Mouse (Mus musculus) thymus, adult 2 months (tissue): ENCODE results near the gene Cbfa2t2. TPM values are rescaled to one million over a fixed set of nuclear protein-coding genes. Genes with fewer than 3 reads are reported as not detected.

Experiments
- DNase-seq: peaks from one replicate; pipeline ENCODE4 v3.0.0; 2021
- H3K27ac ChIP-seq: fragments of 200-500 bp; 2 replicates; pipeline ENCODE4 v1.5.1; 2012; ENCODE audit warnings: low read length, control low read depth; ENCODE audit not compliant: control insufficient read depth, insufficient read depth
- H3K27me3 ChIP-seq: fragments of 200-500 bp; 2 replicates; pipeline ENCODE4 v1.6.1; 2012; ENCODE audit warnings: mild to moderate bottlenecking, low read length, moderate library complexity, mixed read lengths; ENCODE audit not compliant: control insufficient read depth, insufficient read depth
- H3K36me3 ChIP-seq: fragments of 200-500 bp; 2 replicates; pipeline ENCODE4 v1.6.1; 2012; ENCODE audit warnings: mild to moderate bottlenecking, low read length, moderate library complexity; ENCODE audit not compliant: control insufficient read depth, insufficient read depth
- H3K4me1 ChIP-seq: fragments of 200-500 bp; replicated peaks from 2 replicates; pipeline ENCODE4 v1.6.1; 2012; ENCODE audit warnings: low read length; ENCODE audit not compliant: control insufficient read depth, insufficient read depth
- H3K4me3 ChIP-seq: fragments of 200-500 bp; 2 replicates; pipeline ENCODE4 v1.5.1; 2012; ENCODE audit warnings: mild to moderate bottlenecking, low read length, control low read depth, moderate library complexity; ENCODE audit not compliant: control insufficient read depth, insufficient read depth
- CTCF ChIP-seq: fragments of 200-500 bp; IDR thresholded peaks from 2 replicates; pipeline ENCODE4 v1.5.1; 2012; ENCODE audit warnings: mild to moderate bottlenecking, control low read depth, low read length, moderate library complexity, borderline replicate concordance; ENCODE audit not compliant: control insufficient read depth, poor library complexity, insufficient read depth; ENCODE audit errors: extremely low read depth
- POLR2A ChIP-seq: fragments of 200-500 bp; IDR thresholded peaks from 2 replicates; pipeline ENCODE4 v1.6.1; 2012; ENCODE audit warnings: mild to moderate bottlenecking, low read length, control low read depth, moderate library complexity; ENCODE audit not compliant: control insufficient read depth, poor library complexity, insufficient read depth; ENCODE audit errors: extremely low read depth
- WGBS: fragments of 180-500 bp; shearing (Covaris S2); methylation state at CpG from one replicate; pipeline ENCODE4 v1.1.7; 2018; 5-methylcytosine and 5-hydroxymethylcytosine counted together
- polyA plus RNA-seq: library from polyadenylated mRNA; depleted of rRNA; stranded (reverse); fragments of >200 nt; gene quantifications from 2 replicates; pipeline ENCODE4 v1.2.3, GENCODE M21; 2012

The Cbfa2t2 gene
- polyA plus RNA-seq, 1 experiment: 27.6 TPM

DNA sequence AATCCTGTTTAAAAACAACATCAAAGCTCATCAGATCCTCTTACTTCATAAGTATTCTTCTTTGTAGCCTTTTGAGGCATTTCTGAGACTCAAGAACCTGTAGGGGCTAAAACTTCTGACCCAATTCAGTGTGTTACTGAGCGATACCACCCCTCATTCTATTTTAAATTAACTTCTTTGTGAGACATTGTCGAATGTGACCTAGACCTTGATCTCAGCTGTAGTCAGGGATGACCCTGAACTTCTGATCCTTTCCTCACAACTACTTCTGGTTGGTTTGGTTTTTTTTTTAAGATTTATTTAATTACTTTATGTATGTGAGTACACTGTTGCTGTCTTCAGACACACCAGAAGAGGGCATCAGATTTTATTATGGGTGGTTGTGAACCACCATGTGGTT, 12.7 kb upstream of the Cbfa2t2 start:
- no peak for DNase-seq
- H3K27me3 ChIP-seq: no peaks in the 10 kb centered on the region
- no peak for TF ChIP-seq CTCF
- TF ChIP-seq POLR2A: no peak
- no peak overlapping the region for H3K27ac ChIP-seq
- no peaks in the 10 kb centered on the region for H3K36me3 ChIP-seq
- H3K4me1 ChIP-seq: no peaks in the 10 kb centered on the region
- no peak overlapping the region for H3K4me3 ChIP-seq
- 92% methylated on average over 2 of the region's 2 CpGs for WGBS

- Histone ChIP-seq H3K27me3 (no peaks in the 10 kb centered on the region), H3K4me3 (no peak overlapping the region), H3K36me3 (no peaks in the 10 kb centered on the region), H3K27ac (no peak overlapping the region), H3K4me1 (no peaks in the 10 kb centered on the region)
- no peak for TF ChIP-seq CTCF
- no peak for TF ChIP-seq POLR2A
- DNase-seq: no peak
- 95% methylated on average over 3 of the region's 3 CpGs for WGBS
Observed at GRCm38 (mm10) chr2:154425522-154425921, 10.8 kb upstream of the Cbfa2t2 start.

- no peak overlapping the region for H3K4me3 ChIP-seq
- H3K27ac ChIP-seq: no peak overlapping the region
- TF ChIP-seq CTCF (no peak), POLR2A (no peak)
- H3K4me1 ChIP-seq: no peaks in the 10 kb centered on the region
- no peaks in the 10 kb centered on the region for H3K36me3 ChIP-seq
- 47% methylated on average over 25 of the region's 25 CpGs for WGBS
- DNase-seq: no peak
- no peaks in the 10 kb centered on the region for H3K27me3 ChIP-seq
Observed at GRCm38 (mm10) chr2:154426188-154426904, 9.9 kb upstream of the Cbfa2t2 start.

GRCm38 (mm10) chr2:154426905-154427852, 9.1 kb upstream of the Cbfa2t2 start:
- Histone ChIP-seq H3K27me3 (no peaks in the 10 kb centered on the region), H3K4me3 (no peak overlapping the region), H3K4me1 (no peaks in the 10 kb centered on the region), H3K27ac (no peak overlapping the region), H3K36me3 (no peaks in the 10 kb centered on the region)
- TF ChIP-seq CTCF: no peak
- TF ChIP-seq POLR2A: no peak
- 87% methylated on average over 11 of the region's 11 CpGs for WGBS
- DNase-seq: no peak

GRCm38 (mm10) chr2:154427853-154428360, 8.4 kb upstream of the Cbfa2t2 start:
- H3K4me3 ChIP-seq: no peak overlapping the region
- 81% methylated on average over 17 of the region's 17 CpGs for WGBS
- TF ChIP-seq CTCF: no peak
- no peak for TF ChIP-seq POLR2A
- H3K27ac ChIP-seq: no peak overlapping the region
- H3K27me3 ChIP-seq: no peaks in the 10 kb centered on the region
- no peaks in the 10 kb centered on the region for H3K4me1 ChIP-seq
- no peak for DNase-seq
- H3K36me3 ChIP-seq: no peaks in the 10 kb centered on the region

- no peak overlapping the region for H3K4me3 ChIP-seq
- no peak for TF ChIP-seq POLR2A
- no peak for TF ChIP-seq CTCF
- H3K27ac ChIP-seq: no peak overlapping the region
- no peak for DNase-seq
- 98% methylated on average over 2 of the region's 2 CpGs for WGBS
- H3K27me3 ChIP-seq: no peaks in the 10 kb centered on the region
- no peaks in the 10 kb centered on the region for H3K36me3 ChIP-seq
- no peaks in the 10 kb centered on the region for H3K4me1 ChIP-seq
Observed at GRCm38 (mm10) chr2:154430566-154430965, 5.7 kb upstream of the Cbfa2t2 start.
